20 mouse cellular contexts compared by ENCODE assay signal in the genomic region with DNA sequence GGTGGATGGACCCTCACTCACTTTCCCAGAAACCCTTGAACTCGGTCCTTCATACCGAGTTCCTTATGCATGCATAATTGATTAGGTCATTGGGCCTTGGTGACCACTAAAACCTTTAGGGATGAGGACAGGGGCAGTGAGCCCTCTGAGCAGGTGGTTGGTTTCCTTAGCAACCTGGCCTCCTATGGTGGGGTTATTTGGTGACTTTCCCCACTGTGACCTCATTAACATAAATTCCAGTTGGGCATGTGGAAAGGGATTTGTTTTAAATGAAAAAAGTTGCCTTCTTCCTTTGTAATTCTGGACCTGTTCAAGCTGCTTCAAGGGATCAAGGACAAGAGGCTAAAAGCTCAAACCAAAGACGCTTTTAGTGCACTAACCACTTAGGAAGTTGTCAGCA.
DNase-seq lines count a peak whose midpoint lies in the region; ATAC-seq and TF ChIP-seq lines count a peak whose summit lies in the region.
"Had no signal": no experiment of that assay in that cellular context is flagged by ENCODE, and none has a peak within 500 bp of the region (broad histone marks: within the 10 kb centered on the region; RNA-seq: fewer than 3 reads in every experiment).

No protein-coding gene starts in this region.

- ATAC-seq in hindbrain, embryonic 12.5 days (ENCODE audit: low FRiP score) = no peak
- no peak for ATAC-seq in hindbrain, embryonic 13.5 days (ENCODE audit: low FRiP score)
- no peak for ATAC-seq in neural tube, embryonic 13.5 days (ENCODE audit: low read depth)
- no peak for ATAC-seq in neural tube, embryonic 15.5 days (ENCODE audit: low FRiP score)
- ATAC-seq: forebrain, embryonic 14.5 days; hindbrain, postnatal 0 days had no signal

- peaks cover 42% of the 10 kb centered on the region for H3K4me1 ChIP-seq in hindbrain, embryonic 12.5 days
- H3K4me1 ChIP-seq in hindbrain, embryonic 13.5 days (replicated peaks) = peaks cover 57% of the 10 kb centered on the region
- H3K4me1 ChIP-seq in neural tube, embryonic 13.5 days (replicated peaks) = peaks cover 55% of the 10 kb centered on the region
- H3K4me1 ChIP-seq in neural tube, embryonic 15.5 days = peaks cover 37% of the 10 kb centered on the region
- H3K4me1 ChIP-seq in thymus, adult 2 months (replicated peaks; ENCODE audit: control insufficient read depth, insufficient read depth, low read length) = no peaks in the 10 kb centered on the region

- no peaks in the 10 kb centered on the region for H3K27me3 ChIP-seq in hindbrain, embryonic 12.5 days
- H3K27me3 ChIP-seq in hindbrain, embryonic 13.5 days = no peaks in the 10 kb centered on the region
- H3K27me3 ChIP-seq in neural tube, embryonic 13.5 days = no peaks in the 10 kb centered on the region
- no peaks in the 10 kb centered on the region for H3K27me3 ChIP-seq in neural tube, embryonic 15.5 days (replicated peaks)
- no peaks in the 10 kb centered on the region for H3K27me3 ChIP-seq in thymus, adult 2 months (ENCODE audit: control insufficient read depth, insufficient read depth, low read length)
- H3K27me3 ChIP-seq: embryonic facial prominence, embryonic 13.5 days; heart, embryonic 12.5 days had no signal

- no peak overlapping the region for H3K4me2 ChIP-seq in hindbrain, embryonic 12.5 days (replicated peaks)
- H3K4me2 ChIP-seq in hindbrain, embryonic 13.5 days = no peak overlapping the region
- H3K4me2 ChIP-seq in neural tube, embryonic 13.5 days = no peak overlapping the region
- H3K4me2 ChIP-seq in neural tube, embryonic 15.5 days = no peak overlapping the region
- H3K4me2 ChIP-seq: embryonic facial prominence, embryonic 13.5 days; heart, embryonic 12.5 days had no signal

- TF ChIP-seq CTCF in thymus, adult 2 months (IDR thresholded peaks at IDR 0.05; ENCODE audit: borderline replicate concordance, control insufficient read depth, extremely low read depth, insufficient read depth, low read length, poor library complexity) = no peak

- H3K4me3 ChIP-seq in hindbrain, embryonic 12.5 days = no peak overlapping the region
- H3K4me3 ChIP-seq in hindbrain, embryonic 13.5 days = no peak overlapping the region
- no peak overlapping the region for H3K4me3 ChIP-seq in neural tube, embryonic 13.5 days
- no peak overlapping the region for H3K4me3 ChIP-seq in neural tube, embryonic 15.5 days (replicated peaks)
- H3K4me3 ChIP-seq in thymus, adult 2 months (ENCODE audit: control insufficient read depth, insufficient read depth, low read length) = no peak overlapping the region
- H3K4me3 ChIP-seq: embryonic facial prominence, embryonic 13.5 days; gastrocnemius, adult 2 months; heart, embryonic 12.5 days had no signal

- TF ChIP-seq POLR2A in thymus, adult 2 months (IDR thresholded peaks at IDR 0.05; ENCODE audit: control insufficient read depth, extremely low read depth, insufficient read depth, low read length, poor library complexity) = no peak

- no peaks in the 10 kb centered on the region for H3K36me3 ChIP-seq in hindbrain, embryonic 12.5 days
- H3K36me3 ChIP-seq in hindbrain, embryonic 13.5 days = no peaks in the 10 kb centered on the region
- no peaks in the 10 kb centered on the region for H3K36me3 ChIP-seq in neural tube, embryonic 13.5 days
- no peaks in the 10 kb centered on the region for H3K36me3 ChIP-seq in neural tube, embryonic 15.5 days
- no peaks in the 10 kb centered on the region for H3K36me3 ChIP-seq in thymus, adult 2 months (ENCODE audit: control insufficient read depth, insufficient read depth, low read length)
- H3K36me3 ChIP-seq: embryonic facial prominence, embryonic 13.5 days; heart, embryonic 12.5 days had no signal

- no peaks in the 10 kb centered on the region for H3K9me3 ChIP-seq in hindbrain, embryonic 12.5 days (replicated peaks)
- H3K9me3 ChIP-seq in hindbrain, embryonic 13.5 days = no peaks in the 10 kb centered on the region
- no peaks in the 10 kb centered on the region for H3K9me3 ChIP-seq in neural tube, embryonic 13.5 days
- H3K9me3 ChIP-seq in neural tube, embryonic 15.5 days (replicated peaks) = no peaks in the 10 kb centered on the region
- H3K9me3 ChIP-seq: embryonic facial prominence, embryonic 13.5 days; heart, embryonic 12.5 days had no signal

- no peak overlapping the region for H3K9ac ChIP-seq in hindbrain, embryonic 12.5 days
- H3K9ac ChIP-seq in hindbrain, embryonic 13.5 days = no peak overlapping the region
- H3K9ac ChIP-seq in neural tube, embryonic 13.5 days = no peak overlapping the region
- no peak overlapping the region for H3K9ac ChIP-seq in neural tube, embryonic 15.5 days (replicated peaks)
- H3K9ac ChIP-seq: embryonic facial prominence, embryonic 13.5 days; heart, embryonic 12.5 days had no signal

- DNase-seq in ES-CJ7 (ENCODE audit: low read depth, low spot score) (peak; percentile 92), ZHBTc4 (ENCODE audit: low read depth, low spot score) (peak; percentile 90)
- no peak for DNase-seq in ovary, postnatal 14 days (ENCODE audit: low spot score)
- no peak for DNase-seq in thymus, adult 2 months
- DNase-seq: adrenal gland, postnatal 14 days; cerebellum, adult 11-12 months; cerebellum, adult 9-10 months; cerebellum, postnatal 25 days; gastrocnemius, adult 2 months; gastrocnemius, postnatal 25 days; heart, adult 18-20 months; heart, postnatal 36 days had no signal

- 23% methylated on average over 3 of the region's 3 CpGs for WGBS in hindbrain, embryonic 12.5 days
- WGBS in hindbrain, embryonic 13.5 days = 15% methylated on average over 3 of the region's 3 CpGs
- 6% methylated on average over 3 of the region's 3 CpGs for WGBS in neural tube, embryonic 13.5 days
- WGBS in neural tube, embryonic 15.5 days = 13% methylated on average over 3 of the region's 3 CpGs
- 96% methylated on average over 3 of the region's 3 CpGs for WGBS in thymus, adult 2 months

- peak overlapping the region; percentile 26; the same call in 1 of the 2 replicates for H3K27ac ChIP-seq in hindbrain, embryonic 12.5 days
- no peak overlapping the region for H3K27ac ChIP-seq in hindbrain, embryonic 13.5 days
- H3K27ac ChIP-seq in neural tube, embryonic 13.5 days (replicated peaks) = peak overlapping the region; percentile 70
- no peak overlapping the region for H3K27ac ChIP-seq in neural tube, embryonic 15.5 days (replicated peaks)
- H3K27ac ChIP-seq in thymus, adult 2 months (ENCODE audit: control insufficient read depth, insufficient read depth, low read length) = no peak overlapping the region
- H3K27ac ChIP-seq: embryonic facial prominence, embryonic 13.5 days; gastrocnemius, adult 2 months; hindbrain, postnatal 0 days had no signal

Comparison
In these comparisons a context has a peak if more than half of its experiments do, and no peak if none do; other contexts are left out.
1. H3K27ac ChIP-seq: peak in hindbrain, embryonic 12.5 days (single experiment) and neural tube, embryonic 13.5 days (single experiment); none in hindbrain, embryonic 13.5 days (single experiment), neural tube, embryonic 15.5 days (single experiment) and thymus, adult 2 months (single experiment).
2. DNase-seq: peak in ES-CJ7 (single experiment) and ZHBTc4 (single experiment); none in ovary, postnatal 14 days (single experiment) and thymus, adult 2 months (single experiment).